Mouse (Mus musculus): ENCODE results near the gene Dcps.

The Dcps gene

DNA sequence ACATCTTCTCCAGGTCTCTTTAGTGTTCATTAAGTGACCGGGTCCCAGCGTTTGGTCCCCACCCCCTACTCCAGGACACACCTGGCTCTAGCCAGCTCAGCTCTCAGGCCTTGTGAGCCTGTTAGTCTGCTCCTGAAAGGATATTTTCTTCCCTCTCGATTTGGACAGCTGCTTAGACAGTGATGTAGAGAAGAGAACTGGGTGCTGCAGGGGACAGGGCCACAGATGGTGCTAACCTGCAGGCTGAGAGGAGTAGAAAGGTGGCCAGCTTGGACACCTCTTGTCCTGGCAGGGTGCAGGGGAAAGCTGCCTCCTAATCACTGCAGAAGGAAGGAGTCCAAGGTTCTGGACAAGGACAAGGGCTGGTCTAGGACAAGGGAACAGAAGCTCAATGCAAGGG, 67.8 kb downstream of the Dcps start:
- DNase-seq = no peak

DNA sequence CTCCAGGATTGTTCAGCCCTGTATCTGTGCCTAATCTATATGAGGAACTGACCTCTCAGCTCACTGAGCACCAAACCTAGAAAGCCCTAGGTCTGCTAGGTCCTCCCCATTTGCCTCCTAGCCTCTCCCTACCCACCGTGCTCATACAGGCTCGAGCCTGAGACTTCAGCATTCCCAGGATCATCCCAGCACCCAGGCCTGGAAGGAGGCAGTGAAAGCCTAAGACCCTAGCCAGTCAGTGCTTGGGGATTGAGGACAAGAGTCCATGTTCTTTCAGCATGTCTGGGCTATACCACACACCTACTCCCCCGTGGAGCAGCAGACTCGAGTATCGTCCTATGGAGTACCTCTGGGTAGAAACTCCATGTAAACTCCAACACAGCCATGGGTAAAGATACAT, 68.5 kb downstream of the Dcps start:
- DNase-seq = no peak

DNA sequence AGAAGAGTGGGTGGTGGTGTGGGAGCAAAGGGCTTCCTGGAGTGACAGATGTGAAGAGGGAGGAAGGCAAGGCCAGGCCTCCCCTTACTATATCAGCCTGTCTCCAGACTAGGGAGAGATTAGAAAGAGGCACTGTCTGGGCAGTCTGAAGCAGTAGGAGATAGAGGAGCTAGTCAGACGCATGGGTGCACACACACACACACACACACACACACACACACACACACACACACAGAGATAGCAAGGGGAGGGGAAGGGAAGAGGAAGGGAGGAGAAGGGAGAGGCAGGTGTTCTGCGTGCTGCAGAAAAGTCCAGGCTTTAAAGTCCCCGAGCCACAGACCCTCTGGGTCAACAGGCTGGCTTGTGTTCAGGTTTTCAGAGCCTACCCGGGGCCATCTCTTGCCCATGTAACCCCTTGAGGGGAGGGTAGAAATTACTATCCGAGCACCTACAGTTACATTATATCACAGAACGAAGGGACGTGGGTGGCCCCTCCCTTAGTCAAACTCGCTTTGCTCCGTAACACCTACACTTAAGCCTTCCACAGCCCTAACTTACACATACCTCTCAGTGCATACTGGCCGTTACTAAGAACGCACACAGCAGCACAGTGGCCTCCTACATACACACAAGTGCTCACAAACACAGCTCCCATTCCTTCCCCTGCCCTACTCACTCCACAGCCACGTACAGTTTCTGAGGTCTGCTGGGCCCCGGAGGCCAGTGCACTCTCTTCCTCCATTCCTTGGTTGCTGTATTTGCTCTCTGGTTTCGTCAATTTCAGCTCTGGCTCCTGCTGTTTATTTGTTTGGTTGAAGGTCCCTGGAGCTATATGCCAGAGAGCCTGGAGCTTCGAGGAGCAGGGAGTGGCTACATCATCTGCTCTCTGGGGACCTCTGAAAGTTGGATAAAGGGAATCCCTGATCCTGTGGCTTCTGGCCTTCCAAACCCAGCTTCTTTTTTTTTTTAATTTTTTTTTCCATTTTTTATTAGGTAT, 69.7 kb downstream of the Dcps start:
- no peak for DNase-seq

DNA sequence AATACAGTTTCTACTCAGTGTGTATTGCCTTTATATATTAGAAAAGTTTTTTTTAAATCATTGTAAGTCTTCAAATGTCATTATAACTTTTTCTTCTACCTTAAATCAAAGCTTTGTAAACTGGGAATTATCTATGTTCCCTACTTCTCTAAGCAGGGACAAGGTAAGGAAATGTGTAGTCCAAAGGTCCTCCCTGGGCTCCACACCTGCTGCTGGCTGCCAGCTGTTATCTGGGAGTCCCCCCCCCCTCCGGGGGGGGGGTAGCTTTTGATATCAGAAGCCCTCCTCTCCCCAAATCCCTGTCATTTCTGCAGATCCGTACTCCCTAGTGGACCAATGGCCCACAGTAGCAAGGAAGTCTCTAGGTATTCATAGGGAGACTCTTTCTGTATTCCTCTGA, 70.4 kb downstream of the Dcps start:
- no peak for DNase-seq

DNA sequence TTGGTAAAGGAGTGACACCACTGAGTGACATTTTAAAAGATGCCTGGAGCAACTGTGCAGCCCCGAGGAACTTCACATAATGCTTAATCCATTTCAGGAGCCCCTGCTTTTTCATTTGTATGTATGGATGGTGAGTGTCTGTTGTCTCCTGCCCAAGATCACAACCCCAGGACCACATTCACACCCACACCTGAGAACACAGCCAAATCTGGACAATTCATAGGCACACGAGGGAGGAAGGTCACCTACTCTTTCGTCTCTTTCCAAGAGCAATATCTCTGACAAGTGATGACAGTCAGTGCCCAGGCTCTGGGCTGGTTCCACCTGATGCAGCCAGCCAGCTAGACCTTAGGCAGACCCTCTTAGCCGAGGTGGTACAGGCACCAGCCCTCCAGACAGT, 71.2 kb downstream of the Dcps start:
- DNase-seq = no peak

DNA sequence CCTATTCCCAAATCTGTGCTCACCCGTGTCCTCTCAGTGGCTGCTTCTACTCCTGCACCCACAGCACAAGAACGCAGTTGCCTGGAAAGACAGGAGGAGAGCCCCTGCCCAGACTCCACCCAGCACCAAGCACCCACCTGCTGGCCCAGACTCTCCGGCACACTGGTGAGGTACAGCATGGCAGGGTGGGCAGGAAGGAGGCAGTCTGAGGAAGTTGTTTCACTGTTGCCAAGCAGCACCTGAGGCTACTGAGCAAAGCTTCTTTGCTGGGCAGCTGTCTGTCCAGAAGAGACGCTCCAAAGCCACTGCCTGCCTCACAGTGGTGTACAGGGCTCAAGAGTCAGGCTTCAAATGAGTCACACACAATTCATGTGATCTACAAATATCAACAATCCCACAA, 77.1 kb downstream of the Dcps start:
- no peak for DNase-seq

DNA sequence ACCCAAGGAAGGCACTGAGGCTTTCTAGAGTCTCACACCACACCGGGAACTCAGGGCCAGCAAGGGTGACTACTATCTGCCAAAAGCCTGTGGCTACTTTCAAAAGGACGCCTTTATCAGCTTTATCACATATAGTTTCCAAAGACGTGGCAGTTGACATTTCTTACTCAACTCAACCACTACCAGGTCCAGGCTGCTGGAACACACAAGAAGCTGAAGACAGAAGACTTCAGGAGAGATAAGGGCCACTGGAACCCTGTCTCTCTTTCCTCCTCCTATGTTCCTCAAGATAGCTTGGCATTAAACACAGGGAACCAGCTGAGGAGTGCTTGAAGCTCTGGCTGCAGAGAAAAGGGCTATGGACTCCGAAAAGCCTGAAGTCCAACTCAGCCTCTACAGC, 78.0 kb downstream of the Dcps start:
- DNase-seq = no peak

DNA sequence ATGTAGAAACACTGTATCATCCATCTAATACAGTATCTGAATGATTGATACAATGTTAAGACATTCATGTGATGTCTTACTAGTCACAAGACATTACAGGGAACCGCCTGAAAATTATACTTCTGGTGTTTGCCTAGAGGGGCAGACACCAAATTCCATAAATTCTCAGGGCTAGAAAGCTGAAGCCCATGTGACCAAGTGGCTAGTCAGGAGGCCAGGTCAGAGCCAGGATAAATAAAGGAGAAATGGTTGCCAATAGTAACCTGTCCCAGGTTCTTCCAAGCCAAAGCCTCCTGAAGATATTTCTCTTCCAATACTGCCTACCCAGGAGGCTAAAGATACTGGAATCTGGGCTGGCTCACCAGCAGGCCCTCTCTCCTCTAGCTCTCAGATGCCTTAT, 80.1 kb downstream of the Dcps start:
- DNase-seq = no peak

DNA sequence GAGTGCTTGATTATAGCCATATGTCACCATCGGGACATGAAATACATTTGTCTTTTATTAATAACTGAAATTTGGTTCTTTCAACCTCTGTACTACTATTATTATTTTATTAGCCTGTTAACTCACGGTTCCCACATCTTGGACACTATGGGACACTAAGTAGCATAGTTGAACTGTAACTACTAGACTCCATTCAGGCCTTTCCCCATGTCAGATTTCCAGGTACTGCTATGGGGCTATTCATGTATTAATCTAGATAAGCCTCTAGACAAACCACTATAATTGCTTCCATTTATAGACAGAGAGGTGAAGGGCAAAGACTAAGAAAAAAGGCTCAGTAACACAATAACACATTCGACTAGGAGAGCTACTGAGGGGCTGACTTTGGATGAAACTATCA, 82.5 kb downstream of the Dcps start:
- DNase-seq = no peak

DNA sequence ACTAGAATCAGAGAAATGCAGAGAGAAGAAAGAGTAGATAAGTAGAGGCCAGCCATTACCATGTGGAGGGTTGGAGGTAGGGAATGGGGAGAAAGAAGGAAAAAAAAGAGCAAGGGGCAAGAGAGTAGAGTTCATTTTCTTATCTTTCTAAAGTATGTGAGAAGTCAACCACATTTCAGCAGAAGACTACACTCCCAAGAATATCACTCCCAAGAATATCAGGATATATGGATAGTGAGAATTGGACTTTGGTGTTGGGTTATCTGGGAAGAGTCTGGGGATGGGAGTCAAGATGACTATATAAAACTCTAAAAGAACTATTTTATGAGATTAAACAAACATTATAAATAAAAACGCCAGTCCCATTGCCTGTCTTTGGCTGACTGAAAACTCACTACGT, 83.0 kb downstream of the Dcps start:
- DNase-seq = no peak
